Mouse (Mus musculus) yolk sac, embryonic 10.5 days (tissue): ENCODE results near the gene Gm7903.
"Not testable (repeated sequence)": the region's sequence is repeated elsewhere in the genome, so short reads cannot be mapped to it uniquely, and the experiment has no call there.

Source experiments
- DNase-seq: peaks from one replicate; pipeline ENCODE4 v3.0.0-alpha.2; 2017; ENCODE audit warnings: low spot score

The Gm7903 gene

DNA sequence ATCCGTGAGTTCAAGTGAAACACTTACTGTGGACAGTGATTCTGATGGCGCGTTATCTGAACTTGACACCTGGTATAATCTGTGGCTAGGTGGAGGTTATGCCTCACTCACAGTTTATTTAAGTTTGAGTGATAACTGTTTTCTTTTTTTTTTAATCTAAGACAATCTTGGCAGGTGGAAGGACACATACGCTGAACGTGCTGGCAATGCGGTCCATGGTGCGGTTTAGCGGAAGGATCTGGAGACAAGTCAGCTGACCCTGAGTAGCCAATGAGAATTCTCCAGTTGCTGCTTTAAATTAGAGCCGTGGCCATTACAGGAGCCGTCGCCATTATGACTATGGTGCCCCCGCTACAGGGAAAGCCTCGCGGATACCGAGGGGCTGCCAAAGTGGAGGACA, at the start of gene Gm7903:
TSS of gene Gm7903 (plus strand) at position 301 of the 400 bp plus-strand sequence.
- not testable (repeated sequence) for DNase-seq

DNA sequence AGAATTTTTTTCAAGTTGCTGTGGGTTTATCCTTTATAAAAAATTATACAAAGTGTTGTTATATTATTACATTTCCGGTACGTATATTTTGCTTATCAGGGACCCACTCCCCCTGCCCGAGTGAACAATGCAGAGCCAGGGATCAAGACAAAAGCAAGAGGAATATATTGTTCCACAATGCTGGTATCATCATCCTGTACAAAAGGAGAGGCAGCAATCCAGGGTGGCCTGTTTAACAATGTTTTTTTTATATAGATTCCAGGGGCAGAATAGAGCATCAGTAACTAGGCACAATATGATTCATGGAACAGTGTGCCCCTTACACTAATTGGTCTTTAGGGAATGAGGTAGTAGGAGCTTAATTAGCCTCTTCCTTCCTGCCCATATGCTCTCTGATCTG, 30.1 kb upstream of the Gm7903 start:
- not testable (repeated sequence) for DNase-seq

DNA sequence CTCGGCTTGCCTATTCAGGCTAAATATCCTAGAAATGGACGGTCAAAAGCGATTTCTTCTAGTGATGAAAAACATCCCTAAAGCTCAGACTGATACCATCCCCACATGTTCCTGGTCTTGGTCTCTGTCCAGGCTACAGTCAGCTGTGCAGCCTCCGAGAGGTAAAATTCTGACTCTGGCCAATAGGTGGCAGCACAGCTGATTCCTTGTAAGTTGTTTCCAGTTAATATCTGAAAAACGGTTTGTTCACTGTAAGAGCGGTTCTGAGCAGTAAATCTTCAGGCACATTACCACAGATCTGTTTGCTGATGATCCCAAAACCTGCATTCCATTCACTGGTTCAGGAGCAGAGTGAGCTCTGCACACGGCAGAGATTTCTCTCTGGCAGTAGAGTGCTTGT, 12.4 kb upstream of the Gm7903 start:
- DNase-seq = not testable (repeated sequence)

GRCm38 (mm10) chrX:135421824-135422223, 11.8 kb upstream of the Gm7903 start:
- not testable (repeated sequence) for DNase-seq

- DNase-seq = not testable (repeated sequence)
Measured at GRCm38 (mm10) chrX:135422473-135422872, 11.2 kb upstream of the Gm7903 start.

DNA sequence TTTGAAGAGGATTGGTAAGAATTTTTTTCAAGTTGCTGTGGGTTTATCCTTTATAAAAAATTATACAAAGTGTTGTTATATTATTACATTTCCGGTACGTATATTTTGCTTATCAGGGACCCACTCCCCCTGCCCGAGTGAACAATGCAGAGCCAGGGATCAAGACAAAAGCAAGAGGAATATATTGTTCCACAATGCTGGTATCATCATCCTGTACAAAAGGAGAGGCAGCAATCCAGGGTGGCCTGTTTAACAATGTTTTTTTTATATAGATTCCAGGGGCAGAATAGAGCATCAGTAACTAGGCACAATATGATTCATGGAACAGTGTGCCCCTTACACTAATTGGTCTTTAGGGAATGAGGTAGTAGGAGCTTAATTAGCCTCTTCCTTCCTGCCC, 30.5 kb downstream of the Gm7903 start:
- not testable (repeated sequence) for DNase-seq

DNA sequence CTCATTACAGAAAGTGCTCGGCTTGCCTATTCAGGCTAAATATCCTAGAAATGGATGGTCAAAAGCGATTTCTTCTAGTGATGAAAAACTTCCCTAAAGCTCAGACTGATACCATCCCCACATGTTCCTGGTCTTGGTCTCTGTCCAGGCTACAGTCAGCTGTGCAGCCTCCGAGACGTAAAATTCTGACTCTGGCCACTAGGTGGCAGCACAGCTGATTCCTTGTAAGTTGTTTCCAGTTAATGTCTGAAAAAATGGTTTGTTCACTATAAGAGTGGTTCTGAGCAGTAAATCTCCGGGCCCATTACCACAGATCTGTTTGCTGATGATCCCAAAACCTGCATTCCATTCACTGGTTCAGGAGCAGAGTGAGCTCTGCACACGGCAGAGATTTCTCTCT, 48.3 kb downstream of the Gm7903 start:
- DNase-seq = not testable (repeated sequence)

DNA sequence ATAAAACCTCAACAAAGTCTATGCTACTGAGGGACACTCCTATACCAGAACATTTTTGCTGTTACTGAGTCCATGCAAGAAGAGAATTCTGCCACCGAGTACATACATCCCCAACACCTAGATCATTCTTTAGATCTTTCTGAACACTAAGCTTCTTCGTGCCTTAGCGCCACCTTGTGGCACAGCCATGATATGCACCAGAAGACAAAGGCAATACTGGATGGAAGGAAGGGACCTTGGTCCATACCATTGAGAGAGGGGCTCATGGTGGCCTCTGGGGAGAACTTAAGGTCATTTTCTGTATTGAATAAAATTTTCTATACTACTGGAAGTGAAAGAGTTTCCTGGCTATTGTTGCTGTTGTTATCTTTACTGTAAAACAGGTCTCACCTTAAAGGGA, 49.5 kb downstream of the Gm7903 start:
- DNase-seq = not testable (repeated sequence)
